Mouse (Mus musculus): ENCODE data around the gene Pnma3. TPM values are rescaled to one million over a fixed set of nuclear protein-coding genes. Genes with fewer than 3 reads are reported as not detected.

Pnma3 gene
- 0.05 TPM in 2 replicates for polyA plus RNA-seq (2015; fragmentation: Nextera tagmentation; extraction: Ambion mirVana)

GRCm38 (mm10) chrX:73064415-73064793 lies at the start of gene Pnma3:
Gene Pnma3 (plus strand): TSS chrX:73064787.
- H3K4me1 ChIP-seq (replicated peaks; ENCODE audit: control insufficient read depth, insufficient read depth), result no peaks in the 10 kb centered on the region
- no peak for DNase-seq (ENCODE audit: low spot score)
- TF ChIP-seq CTCF (IDR thresholded peaks at IDR 0.05; ENCODE audit: low read depth) (no peak), EP300 (optimal IDR thresholded peaks at IDR 0.05) (no peak)

GRCm38 (mm10) chrX:73037003-73037402 lies 27.6 kb upstream of the Pnma3 start, which contains the start of gene Pnma5:
Gene Pnma5 (minus strand): TSS chrX:73037103.
- WGBS, result 85% methylated on average over 1 of the region's 1 CpGs
- H3K27ac ChIP-seq (replicated peaks), result no peak within 1 kb of the TSS
- no peaks in the 10 kb centered on the region for H3K27me3 ChIP-seq (ENCODE audit: control insufficient read depth, insufficient read depth, low read length)
- DNase-seq (ENCODE audit: low spot score) (no peak), ATAC-seq (ENCODE audit: low FRiP score, low TSS enrichment) (no peak)
- TF ChIP-seq CTCF (IDR thresholded peaks at IDR 0.05; ENCODE audit: low read depth) (no peak), EP300 (optimal IDR thresholded peaks at IDR 0.05) (no peak)
- H3K4me1 ChIP-seq (replicated peaks; ENCODE audit: control insufficient read depth, insufficient read depth), result no peaks in the 10 kb centered on the region
- H3K4me3 ChIP-seq (ENCODE audit: low read depth, low read length), result no peak within 1 kb of the TSS
- no peak within 1 kb of the TSS for H3K4me2 ChIP-seq (replicated peaks; ENCODE audit: low read depth)
- H3K9ac ChIP-seq (ENCODE audit: low read length), result no peak within 1 kb of the TSS
- H3K9me3 ChIP-seq (ENCODE audit: control insufficient read depth, low read length), result no peaks in the 10 kb centered on the region
- H3K36me3 ChIP-seq (ENCODE audit: control insufficient read depth, insufficient read depth, low read length), result no peaks in the 10 kb centered on the region

More at GRCm38 (mm10) chrX:73064415-73064793, at the start of gene Pnma3:
- H3K4me2 ChIP-seq (replicated peaks; ENCODE audit: low read depth), result peak within 1 kb of the TSS; percentile 23
- no peaks in the 10 kb centered on the region for H3K36me3 ChIP-seq (ENCODE audit: control insufficient read depth, insufficient read depth, low read length)
- ATAC-seq (ENCODE audit: low FRiP score, low TSS enrichment), result peak; percentile 21; the same call in 1 of the 2 replicates
- 25% methylated on average over 7 of the region's 7 CpGs for WGBS
- H3K9ac ChIP-seq (ENCODE audit: low read length), result no peak within 1 kb of the TSS
- H3K27ac ChIP-seq (replicated peaks), result no peak within 1 kb of the TSS
- no peak within 1 kb of the TSS for H3K4me3 ChIP-seq (ENCODE audit: low read depth, low read length)
- no peaks in the 10 kb centered on the region for H3K9me3 ChIP-seq (ENCODE audit: control insufficient read depth, low read length)
- no peaks in the 10 kb centered on the region for H3K27me3 ChIP-seq (ENCODE audit: control insufficient read depth, insufficient read depth, low read length)

- no peak overlapping the region for H3K9ac ChIP-seq (ENCODE audit: low read length)
Measured at GRCm38 (mm10) chrX:73038831-73039230, 25.8 kb upstream of the Pnma3 start.

GRCm38 (mm10) chrX:73039666-73040065 lies 24.9 kb upstream of the Pnma3 start:
- DNase-seq (ENCODE audit: low spot score) (no peak), ATAC-seq (ENCODE audit: low FRiP score, low TSS enrichment) (no peak)
- Histone ChIP-seq H3K27ac (replicated peaks) (no peak overlapping the region), H3K9ac (ENCODE audit: low read length) (no peak overlapping the region), H3K4me1 (replicated peaks; ENCODE audit: control insufficient read depth, insufficient read depth) (no peaks in the 10 kb centered on the region), H3K4me3 (ENCODE audit: low read depth, low read length) (no peak overlapping the region), H3K27me3 (ENCODE audit: control insufficient read depth, insufficient read depth, low read length) (no peaks in the 10 kb centered on the region), H3K9me3 (ENCODE audit: control insufficient read depth, low read length) (no peaks in the 10 kb centered on the region), H3K36me3 (ENCODE audit: control insufficient read depth, insufficient read depth, low read length) (no peaks in the 10 kb centered on the region), H3K4me2 (replicated peaks; ENCODE audit: low read depth) (no peak overlapping the region)
- TF ChIP-seq CTCF (IDR thresholded peaks at IDR 0.05; ENCODE audit: low read depth), result no peak
- no peak for TF ChIP-seq EP300 (optimal IDR thresholded peaks at IDR 0.05)
- WGBS, result 79% methylated on average over 12 of the region's 12 CpGs

More at GRCm38 (mm10) chrX:73038831-73039230, 25.8 kb upstream of the Pnma3 start:
- ATAC-seq (ENCODE audit: low FRiP score, low TSS enrichment) (no peak), DNase-seq (ENCODE audit: low spot score) (no peak)
- 76% methylated on average over 8 of the region's 8 CpGs for WGBS
- Histone ChIP-seq H3K27ac (replicated peaks) (no peak overlapping the region), H3K9me3 (ENCODE audit: control insufficient read depth, low read length) (no peaks in the 10 kb centered on the region), H3K4me1 (replicated peaks; ENCODE audit: control insufficient read depth, insufficient read depth) (no peaks in the 10 kb centered on the region), H3K27me3 (ENCODE audit: control insufficient read depth, insufficient read depth, low read length) (no peaks in the 10 kb centered on the region), H3K4me2 (replicated peaks; ENCODE audit: low read depth) (no peak overlapping the region), H3K4me3 (ENCODE audit: low read depth, low read length) (no peak overlapping the region), H3K36me3 (ENCODE audit: control insufficient read depth, insufficient read depth, low read length) (no peaks in the 10 kb centered on the region)
- TF ChIP-seq EP300 (optimal IDR thresholded peaks at IDR 0.05) (no peak), CTCF (IDR thresholded peaks at IDR 0.05; ENCODE audit: low read depth) (no peak)

GRCm38 (mm10) chrX:73053860-73054563 lies 10.6 kb upstream of the Pnma3 start:
- H3K27ac ChIP-seq (replicated peaks), result no peak overlapping the region
- H3K36me3 ChIP-seq (ENCODE audit: control insufficient read depth, insufficient read depth, low read length), result no peaks in the 10 kb centered on the region
- TF ChIP-seq CTCF (IDR thresholded peaks at IDR 0.05; ENCODE audit: low read depth) (peak; percentile 92), EP300 (optimal IDR thresholded peaks at IDR 0.05) (no peak)
- H3K9me3 ChIP-seq (ENCODE audit: control insufficient read depth, low read length), result no peaks in the 10 kb centered on the region
- DNase-seq (ENCODE audit: low spot score), result peak; percentile 91
- no peak overlapping the region for H3K9ac ChIP-seq (ENCODE audit: low read length)
- no peak overlapping the region for H3K4me2 ChIP-seq (replicated peaks; ENCODE audit: low read depth)
- H3K4me1 ChIP-seq (replicated peaks; ENCODE audit: control insufficient read depth, insufficient read depth), result no peaks in the 10 kb centered on the region
- 13% methylated on average over 14 of the region's 14 CpGs for WGBS
- H3K27me3 ChIP-seq (ENCODE audit: control insufficient read depth, insufficient read depth, low read length), result no peaks in the 10 kb centered on the region
- peak; percentile 96 for ATAC-seq (ENCODE audit: low FRiP score, low TSS enrichment)
- no peak overlapping the region for H3K4me3 ChIP-seq (ENCODE audit: low read depth, low read length)

GRCm38 (mm10) chrX:73061528-73061927 lies 3.1 kb upstream of the Pnma3 start:
- WGBS, result 85% methylated on average over 1 of the region's 1 CpGs
- Histone ChIP-seq H3K9me3 (ENCODE audit: control insufficient read depth, low read length) (no peaks in the 10 kb centered on the region), H3K4me2 (replicated peaks; ENCODE audit: low read depth) (no peak overlapping the region), H3K27me3 (ENCODE audit: control insufficient read depth, insufficient read depth, low read length) (no peaks in the 10 kb centered on the region), H3K9ac (ENCODE audit: low read length) (no peak overlapping the region), H3K4me1 (replicated peaks; ENCODE audit: control insufficient read depth, insufficient read depth) (no peaks in the 10 kb centered on the region), H3K27ac (replicated peaks) (no peak overlapping the region), H3K36me3 (ENCODE audit: control insufficient read depth, insufficient read depth, low read length) (no peaks in the 10 kb centered on the region), H3K4me3 (ENCODE audit: low read depth, low read length) (no peak overlapping the region)
- no peak for DNase-seq (ENCODE audit: low spot score)
- no peak for TF ChIP-seq EP300 (optimal IDR thresholded peaks at IDR 0.05)
- no peak for ATAC-seq (ENCODE audit: low FRiP score, low TSS enrichment)
